ENCODE assay signal across 7 mouse cellular contexts in the genomic region with DNA sequence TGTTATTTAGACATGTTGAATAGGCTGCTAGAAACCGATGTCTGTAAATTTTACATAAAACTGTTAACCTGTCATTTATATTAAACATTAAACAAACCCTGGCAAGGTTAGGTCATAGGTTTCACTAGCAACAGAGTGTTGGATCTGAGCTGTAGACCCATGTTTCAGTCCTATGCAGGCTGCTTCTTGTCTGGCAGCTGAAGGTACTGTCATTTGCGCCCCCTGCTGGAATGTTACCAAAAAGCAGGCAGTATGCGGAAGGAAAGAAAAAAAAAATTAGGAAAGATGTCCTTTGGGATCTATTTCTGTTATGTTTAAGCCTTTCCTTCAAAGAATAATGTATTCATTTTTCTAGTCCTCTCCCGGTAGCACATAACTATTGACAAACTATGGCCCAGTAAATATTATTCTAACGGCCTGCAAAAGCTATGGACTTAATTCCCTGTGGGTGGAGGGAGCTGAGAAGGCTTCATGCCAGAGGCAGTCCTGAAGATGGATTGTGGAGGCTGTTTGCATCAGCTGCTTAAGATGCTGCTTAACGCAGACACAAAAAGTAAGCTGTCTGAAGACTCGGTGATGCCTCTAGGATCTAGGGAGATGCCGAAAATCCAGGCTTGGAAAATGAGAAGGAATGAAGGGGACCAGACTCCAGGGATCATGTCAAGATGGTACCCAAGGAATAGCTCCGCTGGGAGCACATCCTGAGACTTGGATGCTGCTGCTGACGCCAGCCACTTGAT.
DNase-seq lines count a peak whose midpoint lies in the region; ATAC-seq and TF ChIP-seq lines count a peak whose summit lies in the region.

No protein-coding gene starts in this region.

- peak; percentile 29; the same call in 1 of the 2 replicates for ATAC-seq in forebrain, embryonic 16.5 days

- peaks cover 22% of the 10 kb centered on the region for H3K4me1 ChIP-seq in forebrain, embryonic 16.5 days (replicated peaks; ENCODE audit: control insufficient read depth, insufficient read depth, low read length)

- WGBS in forebrain, embryonic 16.5 days = 48% methylated on average over 10 of the region's 10 CpGs

- no peak overlapping the region for H3K9ac ChIP-seq in forebrain, embryonic 16.5 days (replicated peaks; ENCODE audit: low read depth, low read length)

- no peak for TF ChIP-seq POLR2A in brain, embryonic 14.5 days (IDR thresholded peaks at IDR 0.05; ENCODE audit: borderline replicate concordance, extremely low read depth, insufficient read depth, insufficient read length, poor library complexity, severe bottlenecking)

- TF ChIP-seq CTCF in brain, embryonic 14.5 days (IDR thresholded peaks at IDR 0.05; ENCODE audit: borderline replicate concordance, extremely low read depth, insufficient read depth, insufficient read length) = peak; percentile 75; the same call in 1 of the 2 replicates

- no peaks in the 10 kb centered on the region for H3K36me3 ChIP-seq in forebrain, embryonic 16.5 days (ENCODE audit: control insufficient read depth, insufficient read depth)

- H3K4me3 ChIP-seq in forebrain, embryonic 16.5 days (replicated peaks; ENCODE audit: low read length) = peak overlapping the region; percentile 1; the same call in 1 of the 2 replicates

- no peaks in the 10 kb centered on the region for H3K27me3 ChIP-seq in forebrain, embryonic 16.5 days (replicated peaks; ENCODE audit: control insufficient read depth, insufficient read depth, low read length)

- H3K4me2 ChIP-seq in forebrain, embryonic 16.5 days (ENCODE audit: low read length) = peak overlapping the region; percentile 11

- no peak overlapping the region; the same call in 1 of the 2 replicates for H3K27ac ChIP-seq in forebrain, embryonic 16.5 days (ENCODE audit: low read length)

- no peaks in the 10 kb centered on the region for H3K9me3 ChIP-seq in forebrain, embryonic 16.5 days (ENCODE audit: control insufficient read depth, low read length)

- peak; percentile 58 for DNase-seq in thymus, postnatal 4 days
- no peak for DNase-seq in thymus, postnatal 14 days
- peak; percentile 88 for DNase-seq in brain, embryonic 14.5 days (ENCODE audit: low read depth)
- peak; percentile 66 to 88 for DNase-seq in kidney, postnatal 36 days
- peak; percentile 81 for DNase-seq in lung, postnatal 10 days
- DNase-seq in right cerebral cortex, postnatal 10 days (ENCODE audit: low spot score in 2 of 2) = peak; percentile 83 to 86
